Mouse (Mus musculus): Measurements from ENCODE around the gene Rnf208. TPM values are rescaled to one million over a fixed set of nuclear protein-coding genes. Genes with fewer than 3 reads are reported as not detected.

Gene Rnf208
- polyA plus RNA-seq, 1 experiment from 2014 or later = 16.3 TPM

GRCm38 (mm10) chr2:25217666-25218065 is 24.4 kb upstream of the Rnf208 start:
- no peak overlapping the region for H3K4me3 ChIP-seq (ENCODE audit: low read depth, low read length)
- ATAC-seq (ENCODE audit: low read depth) (no peak), DNase-seq (ENCODE audit: low spot score) (no peak)
- H3K9ac ChIP-seq (ENCODE audit: low read depth, low read length) = no peak overlapping the region
- no peak overlapping the region for H3K4me2 ChIP-seq (ENCODE audit: low read depth, low read length)
- no peaks in the 10 kb centered on the region for H3K4me1 ChIP-seq (ENCODE audit: control insufficient read depth, insufficient read depth, low read length)
- peaks cover 10% of the 10 kb centered on the region for H3K36me3 ChIP-seq (ENCODE audit: control insufficient read depth, insufficient read depth, low read length)
- H3K27ac ChIP-seq (replicated peaks; ENCODE audit: low read depth, low read length) = no peak overlapping the region
- no peaks in the 10 kb centered on the region for H3K27me3 ChIP-seq (replicated peaks; ENCODE audit: control insufficient read depth, insufficient read depth, low read length)
- WGBS = 51% methylated on average over 2 of the region's 2 CpGs
- no peaks in the 10 kb centered on the region for H3K9me3 ChIP-seq (ENCODE audit: control insufficient read depth, low read length)

GRCm38 (mm10) chr2:25218445-25218844 is 23.6 kb upstream of the Rnf208 start, which contains the start of gene Fam166a:
Fam166a (plus strand) TSS chr2:25218745.
- H3K4me1 ChIP-seq (ENCODE audit: control insufficient read depth, insufficient read depth, low read length) = peaks cover 3% of the 10 kb centered on the region; the same call in 1 of the 2 replicates
- H3K4me3 ChIP-seq (ENCODE audit: low read depth, low read length) = no peak within 1 kb of the TSS
- H3K27me3 ChIP-seq (replicated peaks; ENCODE audit: control insufficient read depth, insufficient read depth, low read length) = no peaks in the 10 kb centered on the region
- DNase-seq (ENCODE audit: low spot score) (no peak), ATAC-seq (ENCODE audit: low read depth) (no peak)
- H3K36me3 ChIP-seq (ENCODE audit: control insufficient read depth, insufficient read depth, low read length) = peaks cover 10% of the 10 kb centered on the region
- no peak within 1 kb of the TSS for H3K9ac ChIP-seq (ENCODE audit: low read depth, low read length)
- H3K27ac ChIP-seq (replicated peaks; ENCODE audit: low read depth, low read length) = no peak within 1 kb of the TSS
- no peak within 1 kb of the TSS for H3K4me2 ChIP-seq (ENCODE audit: low read depth, low read length)
- H3K9me3 ChIP-seq (ENCODE audit: control insufficient read depth, low read length) = no peaks in the 10 kb centered on the region

GRCm38 (mm10) chr2:25221331-25221772 is 20.7 kb upstream of the Rnf208 start:
- Histone ChIP-seq H3K4me2 (ENCODE audit: low read depth, low read length) (no peak overlapping the region), H3K4me3 (ENCODE audit: low read depth, low read length) (no peak overlapping the region), H3K9ac (ENCODE audit: low read depth, low read length) (no peak overlapping the region), H3K36me3 (ENCODE audit: control insufficient read depth, insufficient read depth, low read length) (peaks cover 10% of the 10 kb centered on the region), H3K27me3 (replicated peaks; ENCODE audit: control insufficient read depth, insufficient read depth, low read length) (no peaks in the 10 kb centered on the region), H3K4me1 (ENCODE audit: control insufficient read depth, insufficient read depth, low read length) (peaks cover 11% of the 10 kb centered on the region; the same call in 1 of the 2 replicates), H3K9me3 (ENCODE audit: control insufficient read depth, low read length) (no peaks in the 10 kb centered on the region), H3K27ac (replicated peaks; ENCODE audit: low read depth, low read length) (no peak overlapping the region)
- 71% methylated on average over 5 of the region's 5 CpGs for WGBS
- ATAC-seq (ENCODE audit: low read depth) (no peak), DNase-seq (ENCODE audit: low spot score) (no peak)

- Histone ChIP-seq H3K9ac (ENCODE audit: low read depth, low read length) (peak overlapping the region; percentile 89), H3K36me3 (ENCODE audit: control insufficient read depth, insufficient read depth, low read length) (peaks cover 10% of the 10 kb centered on the region), H3K27ac (replicated peaks; ENCODE audit: low read depth, low read length) (peak overlapping the region; percentile 91), H3K4me2 (ENCODE audit: low read depth, low read length) (peak overlapping the region; percentile 94), H3K9me3 (ENCODE audit: control insufficient read depth, low read length) (no peaks in the 10 kb centered on the region), H3K27me3 (replicated peaks; ENCODE audit: control insufficient read depth, insufficient read depth, low read length) (no peaks in the 10 kb centered on the region), H3K4me1 (ENCODE audit: control insufficient read depth, insufficient read depth, low read length) (peaks cover 15% of the 10 kb centered on the region), H3K4me3 (ENCODE audit: low read depth, low read length) (peak overlapping the region; percentile 91)
- peak; percentile 10 for ATAC-seq (ENCODE audit: low read depth)
- under 1% methylated on average over 49 of the region's 53 CpGs for WGBS
- DNase-seq (ENCODE audit: low spot score) = peak; percentile 71
These were observed 18.2 kb upstream of the Rnf208 start for GRCm38 (mm10) chr2:25223681-25224491.

GRCm38 (mm10) chr2:25224492-25224765 is 17.6 kb upstream of the Rnf208 start, which contains the start of gene Tubb4b:
Tubb4b (minus strand) TSS chr2:25224702.
- no peak for ATAC-seq (ENCODE audit: low read depth)
- no peak for DNase-seq (ENCODE audit: low spot score)
- WGBS = under 1% methylated on average over 12 of the region's 17 CpGs

GRCm38 (mm10) chr2:25224766-25225752 is 17.0 kb upstream of the Rnf208 start:
- Histone ChIP-seq H3K27me3 (replicated peaks; ENCODE audit: control insufficient read depth, insufficient read depth, low read length) (no peaks in the 10 kb centered on the region), H3K4me2 (ENCODE audit: low read depth, low read length) (peak overlapping the region; percentile 50), H3K36me3 (ENCODE audit: control insufficient read depth, insufficient read depth, low read length) (peaks cover 10% of the 10 kb centered on the region), H3K9me3 (ENCODE audit: control insufficient read depth, low read length) (no peaks in the 10 kb centered on the region), H3K4me3 (ENCODE audit: low read depth, low read length) (peak overlapping the region; percentile 55), H3K27ac (replicated peaks; ENCODE audit: low read depth, low read length) (peak overlapping the region; percentile 97), H3K4me1 (ENCODE audit: control insufficient read depth, insufficient read depth, low read length) (peaks cover 17% of the 10 kb centered on the region), H3K9ac (ENCODE audit: low read depth, low read length) (peak overlapping the region; percentile 71)
- WGBS = 2% methylated on average over 32 of the region's 41 CpGs
- ATAC-seq (ENCODE audit: low read depth) (peak; percentile 97), DNase-seq (ENCODE audit: low spot score) (peak; percentile 100)

More at GRCm38 (mm10) chr2:25224492-25224765, 17.6 kb upstream of the Rnf208 start, which contains the start of gene Tubb4b:
- Histone ChIP-seq H3K27me3 (replicated peaks; ENCODE audit: control insufficient read depth, insufficient read depth, low read length) (no peaks in the 10 kb centered on the region), H3K4me2 (ENCODE audit: low read depth, low read length) (peak within 1 kb of the TSS; percentile 94), H3K9ac (ENCODE audit: low read depth, low read length) (peak within 1 kb of the TSS; percentile 89), H3K4me3 (ENCODE audit: low read depth, low read length) (peak within 1 kb of the TSS; percentile 91), H3K36me3 (ENCODE audit: control insufficient read depth, insufficient read depth, low read length) (peaks cover 10% of the 10 kb centered on the region), H3K9me3 (ENCODE audit: control insufficient read depth, low read length) (no peaks in the 10 kb centered on the region), H3K4me1 (ENCODE audit: control insufficient read depth, insufficient read depth, low read length) (peaks cover 17% of the 10 kb centered on the region), H3K27ac (replicated peaks; ENCODE audit: low read depth, low read length) (peak within 1 kb of the TSS; percentile 97)

GRCm38 (mm10) chr2:25225811-25226379 is 16.2 kb upstream of the Rnf208 start:
- DNase-seq (ENCODE audit: low spot score) (no peak), ATAC-seq (ENCODE audit: low read depth) (no peak)
- peaks cover 17% of the 10 kb centered on the region for H3K4me1 ChIP-seq (ENCODE audit: control insufficient read depth, insufficient read depth, low read length)
- H3K4me2 ChIP-seq (ENCODE audit: low read depth, low read length) = peak overlapping the region; percentile 50
- peaks cover 10% of the 10 kb centered on the region for H3K36me3 ChIP-seq (ENCODE audit: control insufficient read depth, insufficient read depth, low read length)
- H3K4me3 ChIP-seq (ENCODE audit: low read depth, low read length) = peak overlapping the region; percentile 55; the same call in 1 of the 2 replicates
- 70% methylated on average over 8 of the region's 8 CpGs for WGBS
- H3K9ac ChIP-seq (ENCODE audit: low read depth, low read length) = 0 out of 2 replicates have a peak overlapping the region, but pooled peaks have one; percentile 71
- no peaks in the 10 kb centered on the region for H3K27me3 ChIP-seq (replicated peaks; ENCODE audit: control insufficient read depth, insufficient read depth, low read length)
- H3K9me3 ChIP-seq (ENCODE audit: control insufficient read depth, low read length) = no peaks in the 10 kb centered on the region
- peak overlapping the region; percentile 97 for H3K27ac ChIP-seq (replicated peaks; ENCODE audit: low read depth, low read length)

GRCm38 (mm10) chr2:25226864-25227263 is 15.2 kb upstream of the Rnf208 start:
- Histone ChIP-seq H3K9ac (ENCODE audit: low read depth, low read length) (0 out of 2 replicates have a peak overlapping the region, but pooled peaks have one; percentile 30), H3K4me1 (ENCODE audit: control insufficient read depth, insufficient read depth, low read length) (peaks cover 17% of the 10 kb centered on the region), H3K4me2 (ENCODE audit: low read depth, low read length) (no peak overlapping the region), H3K27me3 (replicated peaks; ENCODE audit: control insufficient read depth, insufficient read depth, low read length) (no peaks in the 10 kb centered on the region), H3K4me3 (ENCODE audit: low read depth, low read length) (no peak overlapping the region), H3K27ac (replicated peaks; ENCODE audit: low read depth, low read length) (no peak overlapping the region; the same call in 1 of the 2 replicates), H3K9me3 (ENCODE audit: control insufficient read depth, low read length) (no peaks in the 10 kb centered on the region), H3K36me3 (ENCODE audit: control insufficient read depth, insufficient read depth, low read length) (peaks cover 4% of the 10 kb centered on the region)
- peak; percentile 30 for DNase-seq (ENCODE audit: low spot score)
- WGBS = 76% methylated on average over 5 of the region's 5 CpGs
- ATAC-seq (ENCODE audit: low read depth) = no peak
